Mouse (Mus musculus): ENCODE results near the gene Helq.

Helq gene

GRCm38 (mm10) chr5:100779002-100779401, 19.4 kb downstream of the Helq start:
- DNase-seq (ENCODE audit: low spot score): no peak

DNA sequence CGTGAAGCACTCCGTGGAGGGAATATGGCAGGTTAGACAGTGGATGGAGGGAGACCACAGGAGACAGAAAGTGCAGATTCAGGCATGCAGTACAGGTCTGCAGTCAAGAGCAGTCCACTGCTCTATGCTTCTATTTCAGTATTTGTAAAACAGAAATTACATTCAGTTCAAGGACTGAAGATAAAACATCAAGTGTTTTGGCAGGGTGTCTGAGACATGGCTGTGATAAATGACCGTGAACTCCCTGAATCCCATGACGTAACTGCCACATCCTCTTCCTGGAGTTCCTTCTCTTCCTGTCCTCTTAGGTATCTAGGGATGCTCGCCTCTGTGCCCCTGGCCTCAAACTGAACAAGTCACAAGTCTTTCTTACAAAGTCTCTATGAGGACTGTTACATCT, 21.5 kb downstream of the Helq start:
- no peak for DNase-seq (ENCODE audit: low spot score)

DNA sequence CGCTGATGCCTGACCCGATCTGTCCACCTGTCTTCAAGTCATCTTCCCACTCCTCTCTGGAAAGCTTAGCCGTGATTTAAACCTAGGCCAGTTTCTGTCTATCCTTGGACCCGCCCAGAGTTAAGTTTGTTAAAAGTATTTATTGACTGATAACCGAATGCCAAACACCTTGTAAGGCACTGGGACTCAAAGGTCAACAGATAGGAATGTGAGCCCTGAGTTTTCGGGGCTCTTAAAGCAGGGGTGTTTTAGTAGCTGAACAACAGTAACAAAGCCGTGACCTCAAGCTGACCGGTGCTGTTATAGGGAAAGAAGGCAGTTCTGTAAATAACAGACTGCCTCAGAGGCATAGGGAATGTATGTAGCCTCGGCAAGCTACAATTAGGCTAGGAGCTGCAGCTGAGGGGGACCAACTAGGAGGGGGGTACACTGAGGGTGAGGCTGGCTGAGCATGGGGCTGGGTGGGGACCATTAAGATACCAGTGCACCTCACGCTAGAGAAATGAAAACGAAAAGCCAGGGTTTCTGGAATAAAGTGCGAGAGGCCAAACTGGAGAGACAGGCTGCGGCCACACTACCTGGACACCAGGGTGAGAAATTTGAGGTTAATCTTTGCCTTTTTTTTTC, 22.5 kb downstream of the Helq start:
- DNase-seq (ENCODE audit: low spot score): no peak

DNA sequence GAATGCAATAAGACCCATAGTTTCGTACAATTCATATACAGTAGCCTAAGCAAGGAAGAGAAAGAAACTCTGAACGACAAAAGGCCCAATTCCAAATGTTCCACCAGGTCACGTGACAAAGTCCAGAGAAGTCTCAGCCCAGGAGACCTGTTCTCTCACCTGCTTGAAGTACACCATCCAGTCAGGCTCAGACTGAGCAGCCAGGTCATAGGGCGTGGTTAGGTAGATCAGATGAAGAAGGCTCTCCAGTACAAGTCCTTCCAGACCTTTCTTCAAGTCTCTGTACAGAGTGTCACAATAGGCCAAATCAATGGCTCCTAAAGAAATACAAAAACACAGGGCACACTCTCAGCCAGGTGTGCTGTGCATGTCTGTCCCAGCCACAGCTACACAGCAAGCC, 26.8 kb downstream of the Helq start:
- no peak for DNase-seq (ENCODE audit: low spot score)

GRCm38 (mm10) chr5:100766026-100766425, 32.4 kb downstream of the Helq start:
- DNase-seq (ENCODE audit: low spot score): no peak

- no peak for DNase-seq (ENCODE audit: low spot score)
These were observed 36.7 kb downstream of the Helq start for GRCm38 (mm10) chr5:100761736-100762135.

DNA sequence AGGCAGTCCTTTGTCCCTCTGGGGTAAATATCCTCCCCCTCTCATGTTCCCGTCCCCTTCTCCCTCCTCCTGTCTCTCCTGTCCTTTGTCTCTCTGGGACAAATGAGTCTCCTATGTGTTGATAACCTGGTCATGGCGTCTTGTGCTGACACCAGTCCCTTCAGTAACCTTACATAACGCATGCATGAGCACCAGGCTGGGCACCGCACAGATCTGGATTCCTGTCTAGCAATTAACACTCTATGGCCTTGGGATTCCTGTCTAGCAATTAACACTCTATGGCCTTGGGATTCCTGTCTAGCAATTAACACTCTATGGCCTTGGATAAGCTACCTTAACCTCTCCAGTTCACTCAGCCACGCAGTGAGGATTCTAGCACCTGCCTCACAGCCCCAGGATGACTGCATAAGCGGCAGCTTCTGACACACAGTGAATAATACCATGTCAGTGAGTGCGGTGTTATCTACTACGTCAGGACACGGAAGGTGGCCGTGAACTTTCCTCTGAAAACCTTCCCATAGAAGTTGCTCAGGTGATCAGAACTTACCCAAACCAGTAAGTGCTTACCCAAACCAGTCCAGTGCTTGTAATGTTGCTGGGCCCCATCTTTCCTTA, 38.2 kb downstream of the Helq start:
- no peak for DNase-seq (ENCODE audit: low spot score)

DNA sequence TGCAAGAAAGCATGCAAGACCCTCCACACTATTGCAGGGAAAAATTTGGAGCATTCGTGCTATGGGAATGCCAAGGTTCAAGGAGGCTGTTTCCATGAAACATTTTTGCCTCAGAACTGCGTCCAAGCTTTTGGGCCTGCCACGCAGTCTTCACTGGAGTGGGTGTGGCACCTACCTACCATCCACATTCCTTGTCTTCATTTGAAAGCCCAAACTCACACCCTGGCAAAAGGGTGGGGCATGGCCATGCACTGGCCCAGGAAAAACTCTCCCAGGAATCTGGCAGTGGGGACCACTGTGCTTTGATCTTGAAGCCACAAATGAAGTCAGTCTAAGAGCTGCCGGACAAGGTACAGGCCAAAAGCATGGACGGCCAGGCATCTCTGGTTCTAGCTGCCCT, 40.3 kb downstream of the Helq start:
- no peak for DNase-seq (ENCODE audit: low spot score)

DNA sequence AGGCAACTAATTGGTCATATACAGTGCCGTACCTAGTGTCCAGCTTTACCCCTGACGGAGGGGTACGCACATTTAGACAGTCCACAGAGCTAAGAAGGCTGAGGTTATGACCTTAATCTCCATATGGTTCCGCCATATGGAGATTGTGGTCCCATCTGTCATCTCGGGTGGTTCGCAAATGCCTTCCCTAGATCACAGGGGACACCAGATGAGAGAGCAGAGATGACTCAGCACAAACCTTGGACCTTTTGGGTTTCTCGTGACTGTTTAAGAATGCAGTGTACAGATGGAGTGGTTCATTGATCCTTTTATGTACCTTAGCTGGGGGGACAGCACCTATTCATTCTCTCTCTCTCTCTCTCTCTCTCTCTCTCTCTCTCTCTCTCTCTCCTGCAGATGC, 45.0 kb downstream of the Helq start:
- DNase-seq (ENCODE audit: low spot score): no peak

GRCm38 (mm10) chr5:100751655-100752054, 46.7 kb downstream of the Helq start:
- peak; percentile 10 for DNase-seq (ENCODE audit: low spot score)

GRCm38 (mm10) chr5:100750617-100751255, 47.7 kb downstream of the Helq start:
- no peak for DNase-seq (ENCODE audit: low spot score)

GRCm38 (mm10) chr5:100738802-100739201, 59.6 kb downstream of the Helq start:
- no peak for DNase-seq (ENCODE audit: low spot score)

- no peak for DNase-seq (ENCODE audit: low spot score)
These were observed 61.5 kb downstream of the Helq start for GRCm38 (mm10) chr5:100736919-100737318.

- no peak for DNase-seq (ENCODE audit: low spot score)
These were observed 63.9 kb downstream of the Helq start for GRCm38 (mm10) chr5:100734535-100734934.

GRCm38 (mm10) chr5:100728757-100729156, 69.6 kb downstream of the Helq start:
- DNase-seq (ENCODE audit: low spot score): no peak

- no peak for DNase-seq (ENCODE audit: low spot score)
These were observed 72.4 kb downstream of the Helq start for GRCm38 (mm10) chr5:100726001-100726400.

DNA sequence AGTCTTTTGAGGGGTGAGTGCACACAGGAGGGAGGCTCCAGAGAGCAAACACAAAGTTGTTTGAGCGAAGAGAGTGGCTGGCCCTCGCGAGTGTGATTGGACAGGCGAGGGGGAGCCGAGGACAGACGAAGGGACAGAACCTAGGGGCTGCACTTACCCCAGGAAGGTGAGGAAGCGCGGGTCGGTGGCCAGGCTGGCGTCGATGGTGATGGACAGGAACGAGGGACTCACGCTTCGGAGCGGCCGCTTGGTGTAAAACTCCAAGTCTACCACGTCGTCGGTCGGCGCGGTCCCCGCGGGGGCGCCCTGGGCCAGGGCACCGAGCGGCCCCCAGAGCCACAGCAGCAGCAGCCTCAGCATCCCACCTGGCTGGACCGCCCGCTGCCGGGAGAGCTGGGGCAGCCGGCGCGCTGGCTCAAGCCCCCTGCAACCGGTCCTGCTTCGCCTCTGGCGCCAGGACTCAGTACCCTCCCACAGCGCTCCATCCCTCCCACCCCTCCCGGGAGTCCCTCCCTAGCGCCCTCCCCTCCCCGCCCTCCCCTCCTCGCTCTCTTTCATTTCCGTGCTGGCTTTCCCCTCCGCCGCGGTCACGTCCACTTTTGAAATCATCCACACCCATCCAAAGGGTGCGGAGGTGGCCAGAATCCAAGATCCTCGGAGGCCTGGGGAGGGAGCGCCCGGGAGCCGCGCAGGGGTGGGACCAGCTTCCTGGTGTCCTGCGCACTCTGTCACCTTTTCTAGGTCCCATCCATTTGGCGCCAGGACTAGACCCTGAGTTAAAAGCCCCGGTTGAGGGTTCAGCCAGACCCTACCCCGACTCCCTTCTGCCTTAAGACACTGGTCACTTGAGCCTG, 78.9 kb downstream of the Helq start, which contains the start of gene Hpse:
TSS of gene Hpse (minus strand) at position 482 of the 854 bp plus-strand sequence.
- no peak for DNase-seq (ENCODE audit: low spot score)

- DNase-seq (ENCODE audit: low spot score): no peak
These were observed 81.6 kb downstream of the Helq start for GRCm38 (mm10) chr5:100716762-100717161.
